Mouse (Mus musculus): ENCODE data around the gene Ildr2.

- TF ChIP-seq CTCF (IDR thresholded peaks at IDR 0.05; ENCODE audit: borderline replicate concordance, control insufficient read depth, extremely low read depth, insufficient read depth, low read length, poor library complexity), result no peak
- TF ChIP-seq POLR2A (IDR thresholded peaks at IDR 0.05; ENCODE audit: control insufficient read depth, extremely low read depth, insufficient read depth, low read length, poor library complexity), result no peak
Measured at GRCm38 (mm10) chr1:166361842-166362241, 107.9 kb downstream of the Ildr2 start.

Measured in thymus, adult 2 months (tissue).